Mouse (Mus musculus) testis, adult 2 months (tissue): ENCODE results near the gene Wfikkn2.

Experiments
- CTCF ChIP-seq: fragments of 200-500 bp; IDR thresholded peaks from 2 replicates; pipeline ENCODE4 v1.5.1; 2012; ENCODE audit warnings: low read depth, mild to moderate bottlenecking, inconsistent platforms, low read length, moderate library complexity; ENCODE audit not compliant: control insufficient read depth, insufficient read depth, insufficient replicate concordance
- POLR2A ChIP-seq: fragments of 200-500 bp; IDR thresholded peaks from 2 replicates; pipeline ENCODE4 v1.6.1; 2012; ENCODE audit warnings: low read depth, mild to moderate bottlenecking, inconsistent platforms, low read length, moderate library complexity; ENCODE audit not compliant: control insufficient read depth

DNA sequence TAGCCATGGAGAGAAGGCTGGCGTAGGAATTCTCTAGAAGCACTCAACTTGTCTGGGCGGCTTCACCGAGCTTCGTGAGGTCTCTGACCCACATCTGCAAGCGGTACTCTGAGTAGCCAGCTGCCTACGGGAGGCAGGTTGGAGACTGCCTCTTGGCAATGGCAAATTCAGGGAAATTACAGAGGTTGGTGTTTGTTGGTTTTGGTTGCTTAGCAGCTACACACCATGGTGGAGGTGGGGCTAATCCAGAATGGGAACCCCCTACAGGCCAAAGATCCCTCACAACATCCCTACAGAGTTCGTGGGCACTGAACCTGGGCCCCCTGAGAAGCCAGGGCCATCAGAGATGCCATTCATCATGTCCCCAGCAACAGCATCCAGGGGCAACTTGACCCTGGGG, 29.4 kb upstream of the Wfikkn2 start:
- TF ChIP-seq POLR2A, result no peak
- no peak for TF ChIP-seq CTCF
